Mouse (Mus musculus) myocyte (in vitro differentiated cells): ENCODE data around the gene Ap1g1. TPM values are rescaled to one million over a fixed set of nuclear protein-coding genes. Genes with fewer than 3 reads are reported as not detected.
"Not testable (repeated sequence)": the region's sequence is repeated elsewhere in the genome, so short reads cannot be mapped to it uniquely, and the experiment has no call there.

Experiments used
- H3K27me3 ChIP-seq: one replicate; pipeline ENCODE4 v1.6.1; 2011; ENCODE audit not compliant: control insufficient read depth, insufficient read depth, insufficient read length
- H3K36me3 ChIP-seq: one replicate; pipeline ENCODE4 v1.6.1; 2011; ENCODE audit not compliant: control insufficient read depth, insufficient read depth
- H3K4me2 ChIP-seq: one replicate; pipeline ENCODE4 v1.6.1; 2011; ENCODE audit warnings: low read depth, control low read depth
- H3K4me3 ChIP-seq: one replicate; pipeline ENCODE4 v1.5.1; 2011; ENCODE audit warnings: mild to moderate bottlenecking, control low read depth, moderate library complexity
- H3K79me2 ChIP-seq: one replicate; pipeline ENCODE4 v1.6.1; 2011; ENCODE audit not compliant: control insufficient read depth, insufficient read depth
- H3ac ChIP-seq: one replicate; pipeline ENCODE4 v1.6.1; 2011; ENCODE audit not compliant: control insufficient read depth, insufficient read length
- CEBPB ChIP-seq: IDR thresholded peaks from 2 replicates; pipeline ENCODE4 v1.6.1; 2011; ENCODE audit warnings: mild to moderate bottlenecking, moderate library complexity; ENCODE audit not compliant: poor library complexity, insufficient read depth, severe bottlenecking
- E2F4 ChIP-seq: IDR thresholded peaks from one replicate; pipeline ENCODE4 v1.6.1; 2011; ENCODE audit warnings: mild to moderate bottlenecking, control low read depth, moderate library complexity; ENCODE audit not compliant: insufficient read depth
- MAX ChIP-seq: IDR thresholded peaks from one replicate; pipeline ENCODE4 v1.6.1; 2011; ENCODE audit warnings: low read depth, mild to moderate bottlenecking, control low read depth
- MYOD1 ChIP-seq, 3 experiments: IDR thresholded peaks; one replicate each; pipeline ENCODE4 v1.6.1; 2011; ENCODE audit warnings: control low read depth in 2 of 3, low read depth in 2 of 3, mild to moderate bottlenecking in 2 of 3, moderate library complexity in 1 of 3; ENCODE audit not compliant: insufficient read length in 2 of 3, control insufficient read depth in 1 of 3
- MYOG ChIP-seq, 3 experiments: IDR thresholded peaks; one replicate each; pipeline ENCODE4 v1.6.1; 2011; ENCODE audit warnings: control low read depth in 2 of 3, low read depth in 2 of 3, mild to moderate bottlenecking in 2 of 3; ENCODE audit not compliant: insufficient read length in 2 of 3, control insufficient read depth in 1 of 3, insufficient read depth in 1 of 3
- POLR2A ChIP-seq: IDR thresholded peaks from one replicate; pipeline ENCODE4 v1.6.1; 2011; ENCODE audit warnings: low read depth, mild to moderate bottlenecking, control low read depth, moderate library complexity; ENCODE audit not compliant: insufficient read length
- POLR2AphosphoS2 ChIP-seq: IDR thresholded peaks from one replicate; pipeline ENCODE4 v1.6.1; 2011; ENCODE audit warnings: low read depth, control low read depth; ENCODE audit not compliant: insufficient read length
- REST ChIP-seq: IDR thresholded peaks from one replicate; pipeline ENCODE4 v1.6.1; 2011; ENCODE audit warnings: mild to moderate bottlenecking, control low read depth, moderate library complexity; ENCODE audit not compliant: insufficient read depth, insufficient read length
- SRF ChIP-seq: IDR thresholded peaks from one replicate; pipeline ENCODE4 v1.6.1; 2011; ENCODE audit warnings: low read depth; ENCODE audit not compliant: control insufficient read depth, insufficient read length
- TCF12 ChIP-seq: IDR thresholded peaks from one replicate; pipeline ENCODE4 v1.6.1; 2011; ENCODE audit warnings: mild to moderate bottlenecking, control low read depth; ENCODE audit not compliant: poor library complexity, insufficient read depth, severe bottlenecking
- TCF3 ChIP-seq: IDR thresholded peaks from one replicate; pipeline ENCODE4 v1.6.1; 2011; ENCODE audit warnings: low read depth, control low read depth; ENCODE audit not compliant: insufficient read length
- USF1 ChIP-seq: IDR thresholded peaks from one replicate; pipeline ENCODE4 v1.6.1; 2011; ENCODE audit warnings: low read depth, mild to moderate bottlenecking, control low read depth, moderate library complexity
- polyA plus RNA-seq: library from polyadenylated mRNA; unstranded; fragments of >200 nt; fragmentation: generic; extraction: Trizol; gene quantifications from one replicate; pipeline ENCODE4 v1.2.1, GENCODE M21; 2012; ENCODE audit warnings: missing spikeins

Ap1g1 gene
- polyA plus RNA-seq, 1 experiment: 21.1 TPM

- Histone ChIP-seq H3ac (peak within 1 kb of the TSS; percentile 83), H3K4me2 (peak within 1 kb of the TSS; percentile 81), H3K27me3 (no peaks in the 10 kb centered on the region), H3K79me2 (peaks cover 5% of the 10 kb centered on the region), H3K36me3 (peaks cover 2% of the 10 kb centered on the region), H3K4me3 (peak within 1 kb of the TSS; percentile 27)
- TF ChIP-seq E2F4 (peak; percentile 12), POLR2A (peak; percentile 59), MYOD1 (IDR thresholded peaks at IDR 0.05; ENCODE audit: control insufficient read depth in 1 of 3, insufficient read length in 2 of 3, low read depth in 2 of 3) (peak in 1 of 3 experiments; percentile 3), REST (no peak), CEBPB (no peak), MAX (no peak), TCF3 (no peak), USF1 (no peak), TCF12 (no peak)
Observed at GRCm38 (mm10) chr8:109868003-109868679, 89.8 kb downstream of the Ap1g1 start, which contains the start of gene Phlpp2. Gene Phlpp2 (plus strand): TSS chr8:109868542.

- no peaks in the 10 kb centered on the region for H3K27me3 ChIP-seq
- peak overlapping the region; percentile 27 for H3K4me3 ChIP-seq
- no peaks in the 10 kb centered on the region for H3K36me3 ChIP-seq
- H3K4me2 ChIP-seq: peak overlapping the region; percentile 81
- H3ac ChIP-seq: peak overlapping the region; percentile 83
- peaks cover 5% of the 10 kb centered on the region for H3K79me2 ChIP-seq
- peak; percentile 26 for TF ChIP-seq POLR2A
- TF ChIP-seq REST: no peak
Observed at GRCm38 (mm10) chr8:109868680-109869361, 90.5 kb downstream of the Ap1g1 start.

- Histone ChIP-seq H3K4me3 (no peak overlapping the region), H3K79me2 (peaks cover 10% of the 10 kb centered on the region), H3K27me3 (no peaks in the 10 kb centered on the region), H3K36me3 (no peaks in the 10 kb centered on the region), H3ac (no peak overlapping the region), H3K4me2 (no peak overlapping the region)
- TF ChIP-seq MAX (no peak), USF1 (no peak)
Observed at GRCm38 (mm10) chr8:109871056-109871455, 92.7 kb downstream of the Ap1g1 start.

GRCm38 (mm10) chr8:109873800-109874199, 95.4 kb downstream of the Ap1g1 start:
- not testable (repeated sequence) for H3K4me2 ChIP-seq, H3K27me3 ChIP-seq, H3K4me3 ChIP-seq, H3ac ChIP-seq, H3K36me3 ChIP-seq
- peaks cover 10% of the 10 kb centered on the region for H3K79me2 ChIP-seq

- Histone ChIP-seq H3K36me3 (peaks cover 12% of the 10 kb centered on the region), H3ac (no peak overlapping the region), H3K79me2 (no peaks in the 10 kb centered on the region), H3K27me3 (no peaks in the 10 kb centered on the region), H3K4me3 (no peak overlapping the region), H3K4me2 (no peak overlapping the region)
- TF ChIP-seq MAX (no peak), TCF3 (no peak), CEBPB (no peak), USF1 (no peak), SRF (no peak), POLR2A (no peak), MYOG (IDR thresholded peaks at IDR 0.05; ENCODE audit: control insufficient read depth in 1 of 3, insufficient read depth in 1 of 3, insufficient read length in 2 of 3, low read depth in 2 of 3) (no peak), REST (no peak), TCF12 (no peak), MYOD1 (IDR thresholded peaks at IDR 0.05; ENCODE audit: control insufficient read depth in 1 of 3, insufficient read length in 2 of 3, low read depth in 2 of 3) (no peak), E2F4 (no peak), POLR2AphosphoS2 (no peak)
Observed at GRCm38 (mm10) chr8:109880012-109880662, 101.8 kb downstream of the Ap1g1 start.
